Mouse (Mus musculus) urinary bladder, postnatal 4 days (tissue): Measurements from ENCODE around the gene Cd59a.
"Not testable (repeated sequence)": the region's sequence is repeated elsewhere in the genome, so short reads cannot be mapped to it uniquely, and the experiment has no call there.

Experiments
- DNase-seq, 2 experiments: peaks; one replicate each; pipeline ENCODE4 v3.0.0; 2021 to 2022; ENCODE audit warnings: low spot score in 2 of 2

Cd59a gene

DNA sequence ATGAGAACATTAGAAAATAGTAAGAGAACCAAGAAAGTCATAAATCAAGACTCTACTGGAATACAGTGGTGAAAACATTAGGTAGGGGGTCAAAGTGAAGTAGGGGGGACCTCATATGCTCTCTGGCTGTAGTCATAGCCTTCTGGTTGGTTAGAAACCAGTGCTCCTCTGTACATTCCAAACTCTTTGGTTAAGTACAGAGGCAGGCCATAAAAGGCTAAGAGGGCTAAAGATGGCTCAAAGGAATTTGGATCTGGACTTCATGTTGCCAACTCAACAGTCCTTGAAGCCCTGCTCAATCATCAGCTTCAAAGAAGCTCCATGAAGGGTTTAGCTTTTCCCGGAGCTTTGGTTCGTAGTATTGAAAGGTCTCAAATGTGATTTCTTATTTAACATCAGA is 13.4 kb downstream of the Cd59a start:
- not testable (repeated sequence) for DNase-seq

DNA sequence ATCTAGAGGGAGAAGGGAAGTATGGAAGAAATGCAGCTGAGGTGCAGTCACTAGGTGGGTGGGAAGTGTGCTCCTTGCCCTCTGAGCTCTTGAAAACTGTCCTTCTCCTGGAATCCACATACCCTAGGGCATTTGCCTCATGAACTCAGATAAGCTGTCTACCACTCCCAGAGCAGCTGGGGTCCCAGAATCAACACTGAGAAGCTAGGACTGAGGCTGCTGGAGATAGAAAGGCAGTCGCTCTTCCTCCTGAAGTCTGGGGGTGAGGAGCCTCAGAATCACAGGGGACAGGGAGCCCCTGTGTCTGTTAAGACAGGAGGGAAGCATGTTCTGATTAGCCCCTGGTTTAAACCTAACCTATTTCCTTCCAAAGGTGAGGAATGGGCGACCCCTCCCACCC is 13.9 kb downstream of the Cd59a start:
- no peak for DNase-seq

DNA sequence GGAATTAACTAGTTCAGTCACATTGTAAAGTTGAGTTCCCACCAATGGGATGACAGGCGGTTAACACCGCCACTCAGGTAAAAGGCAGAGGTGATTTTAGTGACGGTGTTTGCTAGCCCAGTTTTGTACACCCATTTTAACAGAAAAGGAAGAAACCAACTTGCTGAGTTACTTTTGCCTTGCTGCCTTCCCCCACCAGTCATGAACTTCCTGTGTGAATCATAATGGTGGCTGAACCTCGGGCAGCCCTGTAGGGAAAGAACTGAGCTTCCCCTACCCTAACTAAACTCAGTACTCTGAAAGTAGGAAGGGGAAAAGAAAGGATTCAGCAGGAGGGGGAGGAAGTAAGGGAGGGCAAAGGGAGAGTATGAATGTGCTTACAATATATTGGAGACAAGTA is 14.4 kb downstream of the Cd59a start:
- DNase-seq, result no peak

DNA sequence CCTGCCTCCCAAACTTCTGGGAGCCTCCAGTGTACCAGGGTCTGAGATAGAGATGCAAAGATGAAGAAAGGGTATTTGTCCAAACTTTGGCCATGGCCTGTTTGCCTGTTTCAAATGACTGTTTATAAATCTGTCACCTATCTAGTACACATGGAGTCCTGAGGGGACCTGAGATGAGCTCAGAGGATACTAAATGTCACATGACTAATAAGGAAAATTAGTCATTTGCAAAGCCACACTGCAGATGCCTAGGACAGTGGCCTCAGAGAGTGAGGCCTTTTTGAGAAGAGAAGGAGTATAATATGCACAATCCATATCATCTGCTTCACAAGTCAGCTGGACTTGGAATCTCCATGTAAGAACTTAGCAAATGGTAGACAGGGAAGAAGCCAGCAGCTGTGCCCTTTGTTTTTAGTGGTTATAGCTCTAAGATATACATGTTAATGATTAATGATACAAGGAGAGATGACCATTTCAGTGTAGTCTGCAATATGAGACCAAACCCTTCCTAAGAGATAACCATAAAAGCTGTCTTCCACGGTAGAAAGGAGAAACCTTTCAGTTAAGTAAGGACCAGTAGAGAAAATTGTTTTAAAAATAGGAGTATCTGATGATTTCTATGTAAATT is 15.7 kb downstream of the Cd59a start:
- DNase-seq, result not testable (repeated sequence)

DNA sequence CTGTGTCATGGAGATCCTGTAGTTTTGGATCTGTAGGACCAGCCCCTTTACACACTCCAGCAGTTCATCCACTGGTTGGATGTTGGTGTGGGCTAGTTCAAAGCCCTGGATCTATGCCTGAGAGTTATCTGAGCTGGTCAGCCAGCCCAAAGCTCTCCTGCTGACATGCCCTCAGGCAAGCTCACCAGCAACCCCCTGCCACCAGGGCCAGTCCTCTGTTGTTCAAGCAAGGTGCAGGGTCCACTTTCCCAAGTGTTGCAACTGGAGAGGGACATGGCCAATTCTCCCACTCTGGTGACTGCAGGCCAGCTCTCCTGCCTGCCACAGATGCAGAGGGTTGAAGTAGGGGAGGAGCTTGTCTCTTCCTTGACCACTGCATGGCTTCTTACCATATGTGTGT is 18.0 kb downstream of the Cd59a start:
- not testable (repeated sequence) for DNase-seq

DNA sequence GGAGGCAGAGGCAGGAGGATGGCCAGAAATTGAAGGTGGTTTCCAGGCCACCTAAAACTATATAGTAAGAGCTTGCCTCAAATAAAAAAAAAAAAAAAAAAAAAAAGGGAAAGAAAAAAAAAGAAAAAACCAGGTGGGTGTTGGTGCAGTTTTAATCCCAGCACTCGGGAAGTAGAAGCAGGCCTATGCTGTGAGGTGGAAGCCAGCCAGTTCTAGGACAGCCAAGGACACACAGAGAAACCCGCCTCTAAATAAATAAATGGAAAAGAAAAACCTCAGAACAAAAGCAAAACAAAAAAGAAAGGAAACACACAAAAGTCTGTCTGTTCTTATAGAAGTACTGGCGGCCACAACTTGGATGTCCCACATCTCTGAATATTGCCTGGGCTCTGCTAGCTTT is 19.3 kb downstream of the Cd59a start:
- no peak for DNase-seq

DNA sequence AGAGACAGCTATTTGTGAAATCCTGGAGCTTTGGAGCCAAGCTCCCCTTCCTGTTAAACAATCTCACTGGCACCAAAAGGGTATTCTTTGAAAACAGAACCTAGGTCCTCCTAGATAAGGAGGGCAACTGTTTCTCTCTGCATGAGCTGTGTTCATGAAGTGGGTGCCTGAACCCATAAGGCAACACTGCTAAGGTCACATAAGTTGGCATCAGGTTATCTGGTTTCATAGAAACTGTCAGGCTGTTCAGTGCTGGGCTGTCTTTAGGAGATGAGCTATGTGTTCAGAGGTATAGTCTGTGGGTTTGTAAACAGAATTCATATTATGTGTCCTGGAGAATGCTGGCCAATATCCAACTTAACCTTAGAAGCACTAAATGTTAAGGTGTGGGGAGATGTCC is 21.6 kb downstream of the Cd59a start:
- not testable (repeated sequence) for DNase-seq

DNA sequence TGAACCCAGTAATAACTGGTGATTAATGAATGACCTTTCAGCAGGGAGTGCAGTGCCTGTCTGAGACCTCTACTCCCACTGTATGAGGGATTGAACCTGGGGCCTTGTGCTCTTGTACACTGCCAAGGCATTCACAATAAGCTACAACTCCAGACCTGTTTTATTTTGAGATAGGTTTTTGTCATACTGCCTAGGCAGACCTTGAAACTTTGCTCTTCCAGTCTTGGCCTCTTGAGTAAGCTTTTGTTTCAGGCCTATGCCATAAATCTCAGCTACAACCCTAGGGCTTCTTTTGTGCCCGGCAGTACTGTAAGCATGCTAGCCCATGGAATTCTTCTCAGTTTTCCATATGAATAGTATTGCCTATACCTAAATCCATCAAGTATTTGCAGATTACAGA is 23.5 kb downstream of the Cd59a start:
- no peak for DNase-seq

DNA sequence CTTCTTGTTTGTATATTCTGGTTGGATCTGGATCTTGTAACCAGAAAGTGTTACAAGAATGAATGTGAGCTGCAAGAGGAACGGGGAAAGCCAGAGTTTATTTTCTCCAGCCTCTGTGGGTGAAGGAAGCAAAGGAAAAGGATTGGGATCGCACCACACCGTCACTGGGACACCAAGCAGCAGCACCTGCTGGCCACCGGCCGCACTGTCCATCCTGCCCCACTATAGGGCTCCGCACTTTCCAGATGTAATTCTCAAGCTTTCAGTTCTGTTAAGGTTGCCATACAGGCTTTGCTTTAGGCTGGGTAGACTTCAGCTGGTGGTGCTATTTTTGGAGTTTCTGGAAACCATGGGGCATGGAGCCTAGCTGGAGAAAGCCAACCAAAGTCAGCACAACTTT is 24.7 kb downstream of the Cd59a start:
- no peak for DNase-seq

DNA sequence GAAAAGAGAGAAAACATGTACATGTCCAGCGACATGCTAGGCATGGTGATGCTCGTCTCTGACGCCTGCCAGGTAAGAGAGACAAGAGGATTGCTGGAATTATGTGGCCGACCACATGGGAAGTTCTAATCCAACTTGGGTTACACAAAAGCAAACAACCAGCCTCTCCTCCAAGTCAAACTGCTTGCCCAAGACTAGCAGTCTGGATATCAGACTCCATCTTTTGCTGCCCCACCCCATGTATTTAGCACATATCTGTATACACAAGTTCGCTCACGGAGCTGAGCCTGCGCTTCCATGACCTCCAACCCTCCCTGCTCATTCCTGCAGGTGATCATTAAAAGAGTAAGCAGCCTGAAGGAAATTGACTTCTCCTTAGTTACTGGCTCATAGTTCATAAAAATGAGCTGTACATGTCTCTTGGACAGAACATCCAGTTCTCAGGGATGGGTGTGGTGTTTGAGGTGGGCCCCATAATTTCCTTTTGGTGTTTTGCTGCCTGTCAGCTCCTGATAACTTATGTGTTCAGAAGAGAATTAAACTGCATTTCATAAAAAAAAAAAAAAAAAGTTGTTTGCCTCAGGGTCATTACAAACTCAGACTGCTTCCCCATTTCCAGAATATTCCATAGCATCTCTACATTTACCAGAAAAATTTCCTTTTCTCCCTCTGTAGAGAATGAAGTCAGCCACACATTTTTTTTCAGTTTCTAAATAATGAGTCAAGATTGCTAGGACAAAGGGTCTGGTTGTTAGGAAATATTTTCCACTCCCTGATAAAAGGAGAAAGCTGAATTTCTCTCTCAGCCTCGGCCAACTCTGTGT is 26.3 kb downstream of the Cd59a start:
- DNase-seq, result no peak

DNA sequence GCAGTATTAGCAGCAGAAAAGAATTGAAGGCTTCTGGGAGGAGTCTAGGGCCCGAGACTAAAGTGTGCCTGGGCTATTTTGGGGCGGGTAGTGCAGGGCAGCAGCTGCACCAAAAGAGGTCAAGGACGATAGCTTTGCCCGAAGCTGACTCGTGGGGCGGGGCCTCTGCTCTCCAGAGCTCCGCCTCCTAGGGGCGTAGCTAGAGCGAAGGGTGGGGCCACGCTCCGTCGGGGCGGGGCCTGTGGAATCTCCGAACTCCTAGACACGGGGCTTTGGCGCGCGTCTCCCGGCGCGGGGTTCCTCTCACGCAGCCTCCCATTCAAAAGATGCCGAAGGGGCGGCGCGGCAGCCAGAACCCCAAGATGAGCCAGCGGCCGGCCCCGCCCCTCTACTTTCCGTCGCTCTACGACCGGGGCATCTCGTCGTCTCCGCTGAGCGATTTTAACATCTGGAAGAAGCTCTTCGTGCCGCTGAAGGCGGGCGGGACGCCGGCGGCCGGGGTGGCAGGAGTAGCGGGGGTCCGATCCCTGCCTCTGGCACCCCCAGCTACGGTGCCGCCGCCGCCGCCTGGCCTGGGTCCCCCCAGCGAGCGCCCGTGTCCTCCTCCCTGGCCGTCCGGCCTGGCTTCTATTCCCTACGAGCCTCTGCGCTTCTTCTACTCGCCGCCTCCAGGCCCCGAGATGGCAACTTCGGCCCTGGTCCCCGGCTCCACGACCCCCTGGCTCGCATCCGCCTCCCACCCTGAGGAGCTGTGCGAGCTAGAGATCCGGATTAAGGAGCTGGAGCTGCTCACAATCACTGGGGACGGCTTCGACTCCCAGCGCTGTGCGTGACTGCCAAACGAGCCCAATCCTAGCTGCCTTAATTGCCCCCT is 27.1 kb downstream of the Cd59a start, which contains the start of gene A930018P22Rik:
A930018P22Rik (plus strand) TSS at position 265 of the 874 bp plus-strand sequence.
- peak; percentile 87 to 88 for DNase-seq

DNA sequence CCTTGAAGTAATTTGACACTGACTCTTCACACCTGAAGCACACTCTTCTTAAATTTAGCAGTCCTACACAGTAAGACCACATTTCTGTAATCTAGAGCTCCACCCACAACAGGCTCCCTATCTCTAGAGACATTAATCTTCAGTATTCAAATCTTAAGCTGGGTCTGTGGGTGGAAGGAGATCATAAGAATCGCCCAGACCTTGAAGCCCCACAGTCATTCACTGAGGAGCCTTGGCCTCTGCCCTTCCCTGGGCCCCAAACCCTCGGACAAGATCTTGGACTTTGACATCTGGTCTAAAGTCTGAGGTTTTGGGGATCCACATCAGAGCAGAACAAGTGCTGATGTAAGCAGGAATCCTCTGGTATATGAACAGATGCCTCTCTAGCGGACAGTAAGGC is 27.9 kb downstream of the Cd59a start:
- DNase-seq, result no peak

DNA sequence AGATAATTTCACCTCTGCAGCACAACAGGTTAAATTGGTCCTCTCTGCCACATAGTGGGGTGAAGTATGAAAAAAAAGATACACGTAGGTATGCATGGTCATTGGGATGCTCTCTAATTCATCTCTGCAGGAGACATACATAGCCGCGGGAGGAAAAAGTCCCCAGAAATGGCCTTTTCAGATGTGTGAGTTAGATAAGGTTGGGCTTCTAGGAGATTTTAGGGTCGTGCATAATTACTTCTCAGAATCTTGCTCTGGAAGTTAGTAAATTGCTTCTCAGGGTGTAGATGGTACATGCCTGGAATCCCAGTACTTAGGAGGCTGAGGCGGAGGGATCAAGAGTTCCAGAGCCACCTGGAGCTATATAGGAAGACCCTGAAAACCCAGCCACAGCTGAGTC is 28.5 kb downstream of the Cd59a start:
- DNase-seq, result no peak

DNA sequence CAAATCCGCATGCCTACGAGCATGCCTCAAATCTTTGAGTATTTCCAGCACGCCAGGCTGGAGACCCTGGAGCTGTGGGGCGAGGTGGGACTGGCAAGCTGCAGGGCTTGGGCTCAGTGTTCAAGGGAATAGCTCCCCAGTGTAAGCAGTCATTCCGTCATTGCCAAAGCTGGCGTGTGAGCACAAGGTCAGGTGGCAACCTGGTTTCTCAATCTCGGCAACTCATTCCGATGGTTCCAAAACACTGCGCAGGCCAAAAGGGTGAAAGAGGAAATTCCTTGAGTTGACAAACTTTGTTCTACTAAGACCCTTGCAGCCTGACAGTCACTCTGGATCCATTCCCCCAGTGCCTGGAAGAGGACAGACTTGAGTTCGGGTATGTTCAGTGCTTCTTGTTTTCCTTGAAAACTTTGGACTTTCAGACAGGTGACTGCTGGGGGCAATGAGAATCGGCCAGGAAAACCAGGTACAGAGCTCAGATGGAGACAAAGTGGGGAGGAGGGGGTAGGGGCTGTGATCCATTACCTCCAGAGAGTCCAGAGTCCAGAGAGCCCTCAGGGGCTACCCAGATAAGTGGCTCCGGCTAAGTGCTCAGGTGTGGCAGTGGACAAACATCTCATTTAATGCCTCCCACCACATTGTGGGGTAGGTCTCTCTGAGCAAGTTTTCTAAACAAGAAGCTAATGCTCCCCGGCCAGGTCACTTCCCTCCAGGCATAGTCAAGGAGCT is 33.4 kb downstream of the Cd59a start:
- DNase-seq, result no peak

DNA sequence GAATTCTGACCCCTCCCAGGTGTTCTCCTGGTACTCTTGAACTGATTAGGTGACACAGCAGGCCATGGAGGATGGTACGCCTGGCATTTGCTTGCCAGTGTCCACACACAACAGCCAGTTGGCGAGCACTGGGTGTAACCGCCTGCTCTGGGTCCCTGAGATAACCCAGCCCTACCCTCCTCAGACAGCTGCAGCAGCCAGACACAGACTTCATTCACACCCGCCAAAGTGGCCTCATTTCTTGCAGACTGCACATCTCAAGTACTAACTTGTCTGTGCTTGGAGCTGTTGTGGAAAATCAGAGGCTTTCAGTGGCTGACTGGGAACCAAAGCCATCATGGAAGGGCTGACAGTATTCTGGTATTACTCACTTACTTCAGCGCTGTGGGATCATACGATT is 34.6 kb downstream of the Cd59a start:
- DNase-seq, result no peak

DNA sequence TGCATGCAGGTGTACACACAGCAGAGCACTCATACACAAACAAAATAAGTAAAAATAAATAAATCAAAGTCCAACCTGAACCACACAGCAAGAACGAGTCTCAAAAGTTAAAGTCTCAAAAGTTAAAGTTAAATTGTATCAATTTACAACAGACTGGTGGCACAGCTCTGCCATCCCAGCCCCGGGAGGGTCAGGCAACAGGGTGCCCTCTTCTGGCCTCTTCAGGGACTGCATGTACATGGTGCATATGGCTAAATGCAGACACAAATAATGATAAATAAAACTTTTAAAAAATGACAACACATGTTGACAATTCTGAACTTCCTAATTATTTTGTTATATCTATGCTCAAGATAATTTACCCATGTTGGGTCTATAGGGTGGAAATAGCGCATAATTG is 35.4 kb downstream of the Cd59a start:
- no peak for DNase-seq

DNA sequence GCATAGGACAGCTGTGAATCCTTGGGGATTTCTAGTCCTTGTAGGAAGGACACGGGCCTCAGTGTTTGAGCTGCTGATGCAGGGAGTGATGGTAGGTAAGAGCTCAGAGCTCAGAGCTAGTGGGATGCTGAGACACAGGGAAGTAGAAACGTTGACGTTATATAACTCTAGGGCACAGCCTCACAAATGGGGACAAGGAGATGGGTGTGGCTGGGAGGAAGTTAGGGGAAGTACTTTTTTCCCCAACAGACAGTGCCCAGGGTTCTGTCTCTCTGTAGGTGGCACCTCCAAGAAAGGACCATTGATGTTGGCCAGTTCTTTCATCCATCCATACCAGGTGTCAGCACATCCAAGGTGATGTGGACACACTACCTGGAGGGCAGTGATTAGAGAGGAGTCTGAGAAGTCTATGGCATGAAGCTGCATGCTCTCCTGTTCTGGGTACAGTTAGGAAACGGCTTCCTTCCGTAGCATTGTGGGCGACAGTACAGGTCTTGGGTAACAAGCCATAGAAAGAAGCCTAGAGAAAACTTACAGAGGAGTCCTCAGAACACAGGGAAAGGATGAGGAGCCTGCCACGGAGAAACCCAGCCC is 36.8 kb downstream of the Cd59a start:
- no peak for DNase-seq

DNA sequence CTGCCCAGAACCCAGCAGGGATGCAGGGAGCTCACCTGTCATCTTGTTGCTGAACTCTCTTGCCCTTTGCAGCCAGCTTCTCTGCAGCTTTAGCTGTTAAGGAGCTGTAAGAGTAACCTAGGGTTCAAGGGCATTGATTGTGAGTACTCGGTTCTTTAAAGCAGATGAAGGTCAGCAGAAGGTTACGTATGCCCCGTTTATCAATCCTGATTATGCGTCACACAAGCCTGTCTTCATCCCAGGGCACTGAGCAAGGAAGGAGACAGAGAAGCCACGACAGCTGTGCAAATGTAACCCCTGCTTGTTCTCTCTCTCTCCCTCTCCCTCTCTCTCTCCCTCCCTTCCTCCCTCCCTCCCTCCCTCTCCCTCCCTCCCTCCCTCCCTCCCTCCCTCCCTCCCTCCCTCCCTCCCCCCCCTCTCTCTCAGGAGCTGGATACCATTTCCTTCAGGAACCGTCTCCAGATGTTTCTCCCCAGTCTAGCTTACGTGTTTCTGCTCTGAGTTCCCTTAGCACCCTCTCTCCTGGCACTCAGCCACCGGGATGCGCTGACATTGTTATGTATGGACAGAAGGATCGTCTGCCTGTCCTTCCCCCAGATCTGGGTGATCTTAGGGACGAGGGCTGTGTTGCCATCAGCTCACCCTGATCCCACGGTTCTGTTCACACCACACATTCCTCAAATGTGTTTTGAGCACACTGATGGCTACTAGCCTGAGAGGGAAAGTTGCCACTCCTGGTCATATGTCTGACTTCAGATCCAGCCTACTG is 37.6 kb downstream of the Cd59a start:
- no peak for DNase-seq

DNA sequence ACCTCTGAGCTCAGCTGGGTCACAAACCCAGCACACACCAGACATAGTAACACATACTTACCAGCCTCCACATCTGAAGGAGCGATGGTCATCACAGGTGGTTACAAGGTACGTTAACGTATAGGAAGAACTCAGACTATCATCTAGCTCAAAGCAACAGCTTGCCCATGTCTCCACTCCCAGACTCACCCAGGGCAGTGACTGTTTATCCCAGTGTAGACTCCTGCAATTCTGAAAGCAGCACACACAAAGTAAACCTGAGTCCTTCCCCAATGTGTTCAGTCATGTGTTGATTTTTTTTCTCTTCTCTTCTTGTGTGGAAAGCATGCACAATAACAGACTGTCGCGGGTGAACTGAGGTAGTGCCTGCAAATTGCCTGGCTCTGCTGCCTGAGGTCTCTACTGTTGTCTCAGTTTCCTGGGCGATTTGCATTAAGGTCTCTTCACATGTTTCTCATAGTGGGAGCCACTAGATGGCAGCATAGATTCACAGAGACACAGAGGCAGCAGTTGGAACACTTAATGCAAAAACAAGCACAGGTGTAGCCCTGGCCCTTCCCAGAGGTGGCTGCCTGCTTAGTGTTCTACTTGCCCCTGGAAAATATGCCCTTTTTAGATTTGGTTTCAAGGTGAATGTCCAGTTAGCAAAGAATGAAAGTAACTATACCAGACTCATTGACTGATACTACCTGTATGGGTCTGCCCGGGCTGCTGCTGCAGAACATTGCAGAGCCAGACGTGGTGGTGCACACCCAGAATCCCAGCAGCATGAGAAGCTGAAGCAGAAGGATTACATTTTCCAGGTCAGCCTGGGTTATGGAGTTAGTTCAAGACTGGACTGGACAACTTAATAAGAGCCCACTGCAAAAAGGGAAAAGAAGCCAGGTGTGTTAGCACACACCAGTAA is 38.8 kb downstream of the Cd59a start:
- peak in 1 of 2 experiments; percentile 29 for DNase-seq
